Mouse (Mus musculus): Measurements from ENCODE around the gene P2ry6. TPM values are rescaled to one million over a fixed set of nuclear protein-coding genes. Genes with fewer than 3 reads are reported as not detected.

The P2ry6 gene
- total RNA-seq (2014; rRNA removed) = 0.92 and 1.5 TPM in 2 replicates
- polyA plus RNA-seq (2012; rRNA removed) = 1.6 and 4.3 TPM in 2 replicates

DNA sequence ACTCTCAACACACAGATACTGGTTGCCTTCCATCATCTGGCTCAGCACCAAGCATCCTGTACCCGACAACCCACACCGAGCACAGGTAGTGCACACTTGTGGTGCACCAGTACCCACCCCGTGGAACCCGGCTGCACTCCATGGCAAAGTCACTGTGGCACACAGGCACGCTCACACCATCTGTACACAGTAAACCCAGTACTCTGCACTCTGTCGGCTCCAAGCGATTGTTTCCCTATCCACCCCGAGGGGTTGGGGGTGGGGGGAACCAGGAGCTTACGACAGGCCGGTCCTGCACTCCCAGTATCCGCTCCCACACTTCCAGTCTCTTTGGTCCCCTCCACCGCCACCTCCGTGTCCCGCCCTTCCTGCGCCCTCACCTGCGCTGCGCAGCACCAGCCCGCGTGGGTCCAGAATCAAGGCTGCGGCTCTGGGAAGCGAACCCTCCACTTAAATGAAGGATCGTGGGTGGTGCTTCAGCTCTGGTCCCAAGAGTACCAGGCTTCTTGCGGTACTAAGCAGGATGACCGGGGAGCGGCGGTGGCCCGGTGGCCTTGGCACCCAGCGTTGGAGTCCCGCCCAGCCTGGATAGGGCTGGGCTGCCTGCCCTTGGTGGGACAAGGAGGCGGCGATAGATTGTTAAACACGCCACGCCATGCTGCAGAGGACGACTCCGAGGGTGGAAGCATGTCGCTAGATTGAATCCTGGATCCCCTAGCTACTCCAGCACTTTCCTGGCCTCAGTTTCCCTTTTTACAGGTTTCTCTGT, at the start of gene P2ry6:
Gene P2ry6, minus strand, starts transcription at position 515 of the 769 bp plus-strand sequence.
- H3K27me3 ChIP-seq (ENCODE audit: control insufficient read depth, insufficient read depth, low read length) = no peaks in the 10 kb centered on the region; the same call in 1 of the 2 replicates
- DNase-seq (ENCODE audit: extremely low read depth, low read depth, low spot score) = no peak
- no peak within 1 kb of the TSS for H3K27ac ChIP-seq (replicated peaks; ENCODE audit: insufficient read depth, low read depth, low read length)
- WGBS = 8% methylated on average over 36 of the region's 36 CpGs
- H3K9ac ChIP-seq (ENCODE audit: low read depth, low read length) = no peak within 1 kb of the TSS
- no peaks in the 10 kb centered on the region for H3K4me1 ChIP-seq (ENCODE audit: control insufficient read depth, insufficient read depth, low read length)
- peak within 1 kb of the TSS; percentile 28; the same call in 1 of the 2 replicates for H3K4me3 ChIP-seq (ENCODE audit: insufficient read depth, low read depth, low read length)
- no peaks in the 10 kb centered on the region for H3K36me3 ChIP-seq (ENCODE audit: control insufficient read depth, insufficient read depth, low read length)
- TF ChIP-seq POLR2A (IDR thresholded peaks at IDR 0.05; ENCODE audit: extremely low read depth, insufficient read depth, low read length) (no peak), CTCF (IDR thresholded peaks at IDR 0.05; ENCODE audit: low read depth, low read length) (no peak)
- H3K79me2 ChIP-seq (ENCODE audit: control insufficient read depth, insufficient read depth, low read length) = no peaks in the 10 kb centered on the region

DNA sequence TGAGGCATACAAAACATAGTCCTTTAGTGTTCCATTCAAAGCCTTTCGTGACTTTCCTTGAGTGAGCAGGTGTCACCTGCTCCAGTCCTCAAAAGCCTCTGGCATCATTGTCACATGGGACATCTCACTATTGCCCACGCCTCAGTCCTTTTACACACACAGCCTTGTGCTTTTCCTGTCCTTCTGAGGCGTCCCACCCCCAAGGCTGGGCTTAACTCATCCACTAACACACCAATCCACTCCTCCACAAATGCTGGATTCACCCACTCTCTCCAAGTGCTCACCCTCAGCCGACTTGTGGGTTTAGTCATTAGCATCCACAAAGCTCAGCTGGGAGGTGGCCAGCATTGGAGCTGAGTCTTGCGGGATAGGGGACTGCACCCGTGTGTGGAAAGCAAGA, 43.0 kb upstream of the P2ry6 start:
- 77% methylated on average over 6 of the region's 6 CpGs for WGBS
- H3K4me3 ChIP-seq (ENCODE audit: insufficient read depth, low read depth, low read length) = no peak overlapping the region
- H3K79me2 ChIP-seq (ENCODE audit: control insufficient read depth, insufficient read depth, low read length) = no peaks in the 10 kb centered on the region

DNA sequence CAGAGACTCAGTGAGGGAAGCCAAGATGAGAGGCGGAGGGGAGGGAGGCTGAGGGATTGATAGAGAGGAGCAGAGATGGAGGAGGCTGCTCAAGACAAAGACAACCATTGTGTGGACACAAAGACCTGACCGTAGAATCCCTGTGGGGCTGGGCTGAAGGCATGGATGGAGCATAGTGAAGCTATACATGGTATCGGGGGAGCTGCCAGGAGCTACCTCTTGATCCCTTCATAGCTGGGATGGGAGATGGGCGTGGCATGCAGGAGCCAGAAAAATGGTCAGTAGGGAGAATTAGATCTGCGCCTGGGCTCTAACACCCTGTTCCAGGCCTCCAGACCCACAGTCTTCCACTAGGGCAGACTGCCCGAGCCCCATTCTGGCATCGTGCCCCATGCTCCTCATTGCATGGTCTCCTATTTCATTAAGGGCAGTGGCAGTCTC, 42.6 kb upstream of the P2ry6 start:
- no peak for DNase-seq (ENCODE audit: extremely low read depth, low read depth, low spot score)
- TF ChIP-seq CTCF (IDR thresholded peaks at IDR 0.05; ENCODE audit: low read depth, low read length) (no peak), POLR2A (IDR thresholded peaks at IDR 0.05; ENCODE audit: extremely low read depth, insufficient read depth, low read length) (no peak)
- H3K27ac ChIP-seq (replicated peaks; ENCODE audit: insufficient read depth, low read depth, low read length) = no peak overlapping the region
- no peak overlapping the region for H3K4me3 ChIP-seq (ENCODE audit: insufficient read depth, low read depth, low read length)
- H3K9ac ChIP-seq (ENCODE audit: low read depth, low read length) = no peak overlapping the region
- peaks cover 6% of the 10 kb centered on the region; the same call in 1 of the 2 replicates for H3K4me1 ChIP-seq (ENCODE audit: control insufficient read depth, insufficient read depth, low read length)
- H3K36me3 ChIP-seq (ENCODE audit: control insufficient read depth, insufficient read depth, low read length) = no peaks in the 10 kb centered on the region
- H3K79me2 ChIP-seq (ENCODE audit: control insufficient read depth, insufficient read depth, low read length) = no peaks in the 10 kb centered on the region
- no peaks in the 10 kb centered on the region for H3K27me3 ChIP-seq (ENCODE audit: control insufficient read depth, insufficient read depth, low read length)
- 86% methylated on average over 7 of the region's 7 CpGs for WGBS

More for the DNA sequence above, 43.0 kb upstream of the P2ry6 start:
- TF ChIP-seq POLR2A (IDR thresholded peaks at IDR 0.05; ENCODE audit: extremely low read depth, insufficient read depth, low read length) = no peak
- no peak for TF ChIP-seq CTCF (IDR thresholded peaks at IDR 0.05; ENCODE audit: low read depth, low read length)
- H3K9ac ChIP-seq (ENCODE audit: low read depth, low read length) = no peak overlapping the region
- peaks cover 3% of the 10 kb centered on the region; the same call in 1 of the 2 replicates for H3K4me1 ChIP-seq (ENCODE audit: control insufficient read depth, insufficient read depth, low read length)
- H3K36me3 ChIP-seq (ENCODE audit: control insufficient read depth, insufficient read depth, low read length) = no peaks in the 10 kb centered on the region
- H3K27ac ChIP-seq (replicated peaks; ENCODE audit: insufficient read depth, low read depth, low read length) = no peak overlapping the region
- no peak for DNase-seq (ENCODE audit: extremely low read depth, low read depth, low spot score)
- H3K27me3 ChIP-seq (ENCODE audit: control insufficient read depth, insufficient read depth, low read length) = no peaks in the 10 kb centered on the region

DNA sequence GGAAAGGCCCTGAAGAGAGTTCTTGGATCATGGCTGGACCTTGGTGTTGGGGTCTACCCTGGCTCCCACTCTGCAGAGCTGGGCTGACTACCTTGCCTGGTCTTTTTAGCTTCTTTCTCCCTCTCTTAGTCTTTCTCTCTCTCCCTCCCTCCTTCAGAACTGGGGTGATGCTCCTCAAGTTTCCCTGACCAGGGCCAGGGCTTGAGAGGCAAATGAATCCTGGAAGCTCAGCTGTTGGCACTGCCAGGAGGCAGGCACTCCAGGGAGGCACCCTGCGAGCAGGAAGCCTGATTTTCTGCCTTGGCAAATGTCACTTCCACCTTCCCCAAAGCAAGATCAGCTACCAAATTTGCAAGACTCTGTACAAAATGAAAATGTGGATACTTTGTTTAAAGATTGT, 40.5 kb upstream of the P2ry6 start:
- Histone ChIP-seq H3K4me3 (ENCODE audit: insufficient read depth, low read depth, low read length) (no peak overlapping the region), H3K79me2 (ENCODE audit: control insufficient read depth, insufficient read depth, low read length) (peaks cover 6% of the 10 kb centered on the region; the same call in 1 of the 2 replicates), H3K27ac (replicated peaks; ENCODE audit: insufficient read depth, low read depth, low read length) (no peak overlapping the region), H3K9ac (ENCODE audit: low read depth, low read length) (no peak overlapping the region), H3K4me1 (ENCODE audit: control insufficient read depth, insufficient read depth, low read length) (peaks cover 12% of the 10 kb centered on the region), H3K36me3 (ENCODE audit: control insufficient read depth, insufficient read depth, low read length) (no peaks in the 10 kb centered on the region), H3K27me3 (ENCODE audit: control insufficient read depth, insufficient read depth, low read length) (no peaks in the 10 kb centered on the region)
- 94% methylated on average over 1 of the region's 1 CpGs for WGBS
- no peak for TF ChIP-seq CTCF (IDR thresholded peaks at IDR 0.05; ENCODE audit: low read depth, low read length)
- no peak for TF ChIP-seq POLR2A (IDR thresholded peaks at IDR 0.05; ENCODE audit: extremely low read depth, insufficient read depth, low read length)
- DNase-seq (ENCODE audit: extremely low read depth, low read depth, low spot score) = no peak

DNA sequence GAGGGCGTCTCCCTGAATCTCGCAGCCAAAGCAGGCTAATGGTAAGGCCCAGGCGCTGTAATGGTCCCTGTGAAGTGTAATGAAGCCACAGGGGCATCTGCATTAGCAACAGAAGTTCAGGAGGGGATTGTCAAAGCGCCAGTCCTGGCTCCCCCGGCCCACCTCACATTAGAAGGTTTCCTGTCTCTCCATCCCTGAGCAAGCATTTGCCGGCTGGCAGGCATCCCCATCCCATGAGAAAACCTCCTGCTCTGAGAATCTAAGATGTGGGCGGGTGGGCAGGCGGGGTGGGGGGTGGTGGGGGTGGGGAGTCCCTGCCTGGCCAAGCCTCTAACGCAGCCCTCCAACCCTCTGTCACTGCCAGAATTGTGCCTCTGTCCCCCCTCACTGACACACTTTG, 39.6 kb upstream of the P2ry6 start:
- Histone ChIP-seq H3K79me2 (ENCODE audit: control insufficient read depth, insufficient read depth, low read length) (peaks cover 8% of the 10 kb centered on the region; the same call in 1 of the 2 replicates), H3K9ac (ENCODE audit: low read depth, low read length) (no peak overlapping the region), H3K27ac (replicated peaks; ENCODE audit: insufficient read depth, low read depth, low read length) (no peak overlapping the region), H3K27me3 (ENCODE audit: control insufficient read depth, insufficient read depth, low read length) (no peaks in the 10 kb centered on the region), H3K36me3 (ENCODE audit: control insufficient read depth, insufficient read depth, low read length) (no peaks in the 10 kb centered on the region), H3K4me1 (ENCODE audit: control insufficient read depth, insufficient read depth, low read length) (peaks cover 12% of the 10 kb centered on the region), H3K4me3 (ENCODE audit: insufficient read depth, low read depth, low read length) (no peak overlapping the region)
- DNase-seq (ENCODE audit: extremely low read depth, low read depth, low spot score) = no peak
- TF ChIP-seq CTCF (IDR thresholded peaks at IDR 0.05; ENCODE audit: low read depth, low read length) = no peak
- no peak for TF ChIP-seq POLR2A (IDR thresholded peaks at IDR 0.05; ENCODE audit: extremely low read depth, insufficient read depth, low read length)
- WGBS = 96% methylated on average over 9 of the region's 9 CpGs

GRCm38 (mm10) chr7:101012541-101012940, 38.1 kb upstream of the P2ry6 start, which contains the start of gene P2ry2:
Gene P2ry2, minus strand, starts transcription at chr7:101012866.
- Histone ChIP-seq H3K4me1 (ENCODE audit: control insufficient read depth, insufficient read depth, low read length) (peaks cover 12% of the 10 kb centered on the region), H3K79me2 (ENCODE audit: control insufficient read depth, insufficient read depth, low read length) (peaks cover 8% of the 10 kb centered on the region; the same call in 1 of the 2 replicates), H3K27me3 (ENCODE audit: control insufficient read depth, insufficient read depth, low read length) (no peaks in the 10 kb centered on the region), H3K36me3 (ENCODE audit: control insufficient read depth, insufficient read depth, low read length) (no peaks in the 10 kb centered on the region), H3K27ac (replicated peaks; ENCODE audit: insufficient read depth, low read depth, low read length) (peak within 1 kb of the TSS; percentile 92), H3K9ac (ENCODE audit: low read depth, low read length) (peak within 1 kb of the TSS; percentile 93), H3K4me3 (ENCODE audit: insufficient read depth, low read depth, low read length) (peak within 1 kb of the TSS; percentile 76)
- TF ChIP-seq POLR2A (IDR thresholded peaks at IDR 0.05; ENCODE audit: extremely low read depth, insufficient read depth, low read length) = no peak
- no peak for TF ChIP-seq CTCF (IDR thresholded peaks at IDR 0.05; ENCODE audit: low read depth, low read length)
- DNase-seq (ENCODE audit: extremely low read depth, low read depth, low spot score) = no peak
- WGBS = 81% methylated on average over 4 of the region's 4 CpGs
